Mouse (Mus musculus): ENCODE measurements around the gene Kpna2.
A peak's percentile ranks its signal among the peaks of the same experiment; 100 is the strongest.
"Not testable (repeated sequence)": the region's sequence is repeated elsewhere in the genome, so short reads cannot be mapped to it uniquely, and the experiment has no call there.

Gene Kpna2

GRCm38 (mm10) chr11:106999151-106999948 is at the start of gene Kpna2:
TSS of gene Kpna2 (minus strand) at chr11:106999541.
- peak; percentile 92 to 94 for DNase-seq

GRCm38 (mm10) chr11:107046766-107047620 is 47.7 kb upstream of the Kpna2 start:
- DNase-seq, result no peak

- no peak for DNase-seq
Measured at GRCm38 (mm10) chr11:107045546-107045945, 46.2 kb upstream of the Kpna2 start.

- DNase-seq, result peak; percentile 87 to 88
Measured at GRCm38 (mm10) chr11:107044321-107044720, 45.0 kb upstream of the Kpna2 start.

GRCm38 (mm10) chr11:107043361-107043760 is 44.0 kb upstream of the Kpna2 start:
- no peak for DNase-seq

GRCm38 (mm10) chr11:107041396-107041795 is 42.1 kb upstream of the Kpna2 start:
- DNase-seq, result no peak

GRCm38 (mm10) chr11:107039417-107039816 is 40.1 kb upstream of the Kpna2 start:
- no peak for DNase-seq

GRCm38 (mm10) chr11:107034085-107034810 is 34.9 kb upstream of the Kpna2 start:
- no peak for DNase-seq

- DNase-seq, result no peak
Measured at GRCm38 (mm10) chr11:107031635-107032034, 32.3 kb upstream of the Kpna2 start.

GRCm38 (mm10) chr11:107029536-107029935 is 30.2 kb upstream of the Kpna2 start:
- no peak for DNase-seq

- no peak for DNase-seq
Measured at GRCm38 (mm10) chr11:107028754-107029153, 29.4 kb upstream of the Kpna2 start.

- DNase-seq, result no peak
Measured at GRCm38 (mm10) chr11:107028275-107028618, 28.9 kb upstream of the Kpna2 start.

GRCm38 (mm10) chr11:107027431-107028274 is 28.3 kb upstream of the Kpna2 start:
- DNase-seq, result peak; percentile 92 to 94

- peak in 1 of 2 experiments; percentile 55 for DNase-seq
Measured at GRCm38 (mm10) chr11:107026554-107027430, 27.5 kb upstream of the Kpna2 start.

GRCm38 (mm10) chr11:107025411-107026321 is 26.3 kb upstream of the Kpna2 start, which contains the start of gene 1810010H24Rik:
TSS of gene 1810010H24Rik (plus strand) at chr11:107025681.
- peak; percentile 62 to 65 for DNase-seq

GRCm38 (mm10) chr11:107024406-107024805 is 25.1 kb upstream of the Kpna2 start:
- no peak for DNase-seq

- DNase-seq, result no peak
Measured at GRCm38 (mm10) chr11:107022050-107022683, 22.8 kb upstream of the Kpna2 start.

- not testable (repeated sequence) for DNase-seq
Measured at GRCm38 (mm10) chr11:107019722-107020121, 20.4 kb upstream of the Kpna2 start.

GRCm38 (mm10) chr11:107019318-107019717 is 20.0 kb upstream of the Kpna2 start:
- DNase-seq, result no peak

Data from cerebellum, postnatal 14 days (tissue).